Mouse (Mus musculus): ENCODE results near the gene Hpse2. TPM values are rescaled to one million over a fixed set of nuclear protein-coding genes. Genes with fewer than 3 reads are reported as not detected.

Gene Hpse2
- polyA plus RNA-seq, 1 experiment from 2014 or later, result 1.1 TPM

DNA sequence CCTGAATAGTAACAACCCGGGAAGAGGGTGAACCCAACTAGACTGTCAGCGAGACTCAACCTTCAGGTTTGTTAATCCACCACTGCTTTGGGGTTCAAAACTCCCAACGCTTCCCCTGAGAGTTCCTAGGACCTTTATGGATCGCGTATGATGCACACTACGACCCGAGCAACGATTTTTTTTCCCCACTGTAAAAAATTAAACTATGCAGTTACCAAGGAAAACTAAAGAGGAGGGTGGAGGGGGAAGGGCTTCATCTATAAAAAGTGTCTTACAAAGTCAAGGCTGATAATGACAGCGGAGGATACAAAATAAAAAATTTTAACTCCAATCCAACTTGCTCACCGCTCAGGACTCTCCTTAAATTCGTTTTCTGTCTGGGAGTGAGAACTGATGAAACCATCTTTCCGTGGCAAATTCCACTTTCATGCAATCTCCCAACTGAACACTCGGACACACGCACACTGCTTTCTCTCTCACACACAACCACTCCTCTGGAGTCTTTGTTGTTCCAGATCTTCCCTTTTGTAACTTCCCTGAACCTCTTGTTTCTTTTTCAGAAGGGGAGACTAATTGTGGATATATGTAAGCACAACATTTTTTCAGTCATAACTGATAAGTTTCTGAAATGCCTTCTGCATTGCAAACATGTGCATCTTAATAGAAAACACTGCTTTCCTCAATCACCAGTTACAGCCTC lies 934 bp downstream of the Hpse2 start:
- Histone ChIP-seq H3K36me3 (ENCODE audit: control insufficient read depth, insufficient read depth, low read length) (no peaks in the 10 kb centered on the region), H3K4me1 (ENCODE audit: control insufficient read depth in 2 of 2, insufficient read depth in 2 of 2, low read length in 2 of 2) (peaks cover 9 to 23% of the 10 kb centered on the region in 2 experiments; a peak in 3 of 4 replicates), H3K9ac (ENCODE audit: low read length) (no peak overlapping the region), H3K4me2 (ENCODE audit: low read length) (peak overlapping the region; percentile 68), H3K4me3 (ENCODE audit: control insufficient read depth in 1 of 2, insufficient read depth in 1 of 2, low read depth in 1 of 2, low read length in 2 of 2) (peak overlapping the region; percentile 22 to 39; a peak in 3 of 4 replicates), H3K27me3 (ENCODE audit: control insufficient read depth, insufficient read depth, low read length) (peaks cover 72% of the 10 kb centered on the region), H3K9me3 (ENCODE audit: control insufficient read depth, low read length) (no peaks in the 10 kb centered on the region), H3K27ac (replicated peaks in 1 of 2; ENCODE audit: control insufficient read depth in 1 of 2, insufficient read depth in 1 of 2, low read depth in 2 of 2, low read length in 2 of 2) (no peak overlapping the region)
- ATAC-seq (ENCODE audit: insufficient number of reproducible peaks, insufficient read depth, low FRiP score, low read depth), result no peak
- WGBS, result 3% methylated on average over 14 of the region's 14 CpGs

DNA sequence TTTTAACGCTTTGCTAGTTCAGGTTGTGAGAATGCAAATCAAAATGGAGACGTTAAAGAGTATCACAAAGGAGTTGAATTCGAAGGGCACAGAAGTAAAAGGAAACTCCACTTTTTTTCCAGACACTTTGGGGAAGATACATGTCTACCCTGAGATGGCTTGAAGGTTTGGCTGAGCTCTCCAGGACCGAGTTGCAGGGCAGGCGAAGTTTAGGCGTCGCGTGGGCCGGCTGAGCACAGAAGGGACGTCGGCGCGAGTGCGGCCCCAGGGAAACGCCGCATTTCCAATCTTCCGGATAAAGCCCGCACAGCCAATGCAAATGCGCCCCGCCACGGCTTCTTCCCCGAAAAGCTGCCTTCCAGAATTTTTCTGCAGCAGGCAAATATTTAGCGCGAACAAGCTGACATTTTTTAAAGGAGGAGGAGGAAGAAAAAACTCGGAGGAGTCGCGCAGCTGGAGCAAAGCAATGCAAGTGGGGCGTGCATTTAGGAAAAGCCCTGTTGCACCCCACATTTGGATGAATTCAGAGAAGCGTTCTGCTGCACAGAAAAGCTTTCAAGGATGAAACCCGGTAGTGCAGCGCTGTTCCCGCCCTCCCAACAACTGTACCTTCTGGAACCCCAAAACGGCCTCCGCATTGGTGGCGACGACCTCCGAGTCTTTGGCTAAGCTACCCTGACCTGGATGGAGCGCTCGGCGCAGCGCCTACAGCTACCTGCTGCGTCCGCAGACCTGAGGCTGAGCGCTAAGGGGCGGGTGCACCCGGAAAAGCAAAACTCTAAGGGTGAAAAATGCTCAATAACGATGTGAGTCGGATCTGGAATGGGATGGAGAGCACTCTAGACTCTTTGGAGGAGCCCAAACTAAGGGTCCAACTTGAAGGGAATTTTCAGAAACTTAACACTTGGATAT lies 1.9 kb downstream of the Hpse2 start:
- Histone ChIP-seq H3K9me3 (ENCODE audit: control insufficient read depth, low read length) (no peaks in the 10 kb centered on the region), H3K27me3 (ENCODE audit: control insufficient read depth, insufficient read depth, low read length) (peaks cover 74% of the 10 kb centered on the region), H3K36me3 (ENCODE audit: control insufficient read depth, insufficient read depth, low read length) (no peaks in the 10 kb centered on the region), H3K27ac (replicated peaks in 1 of 2; ENCODE audit: control insufficient read depth in 1 of 2, insufficient read depth in 1 of 2, low read depth in 2 of 2, low read length in 2 of 2) (no peak overlapping the region), H3K9ac (ENCODE audit: low read length) (peak overlapping the region; percentile 25; the same call in 1 of the 2 replicates), H3K4me1 (ENCODE audit: control insufficient read depth in 2 of 2, insufficient read depth in 2 of 2, low read length in 2 of 2) (peaks cover 9 to 23% of the 10 kb centered on the region in 2 experiments; a peak in 3 of 4 replicates), H3K4me3 (ENCODE audit: control insufficient read depth in 1 of 2, insufficient read depth in 1 of 2, low read depth in 1 of 2, low read length in 2 of 2) (peak overlapping the region; percentile 22 to 39), H3K4me2 (ENCODE audit: low read length) (peak overlapping the region; percentile 68)
- ATAC-seq (ENCODE audit: insufficient number of reproducible peaks, insufficient read depth, low FRiP score, low read depth), result no peak
- under 1% methylated on average over 48 of the region's 48 CpGs for WGBS

GRCm38 (mm10) chr19:43385451-43385850 lies 2.7 kb downstream of the Hpse2 start:
- Histone ChIP-seq H3K9ac (ENCODE audit: low read length) (no peak overlapping the region), H3K36me3 (ENCODE audit: control insufficient read depth, insufficient read depth, low read length) (no peaks in the 10 kb centered on the region)
- WGBS, result 2% methylated on average over 13 of the region's 13 CpGs

DNA sequence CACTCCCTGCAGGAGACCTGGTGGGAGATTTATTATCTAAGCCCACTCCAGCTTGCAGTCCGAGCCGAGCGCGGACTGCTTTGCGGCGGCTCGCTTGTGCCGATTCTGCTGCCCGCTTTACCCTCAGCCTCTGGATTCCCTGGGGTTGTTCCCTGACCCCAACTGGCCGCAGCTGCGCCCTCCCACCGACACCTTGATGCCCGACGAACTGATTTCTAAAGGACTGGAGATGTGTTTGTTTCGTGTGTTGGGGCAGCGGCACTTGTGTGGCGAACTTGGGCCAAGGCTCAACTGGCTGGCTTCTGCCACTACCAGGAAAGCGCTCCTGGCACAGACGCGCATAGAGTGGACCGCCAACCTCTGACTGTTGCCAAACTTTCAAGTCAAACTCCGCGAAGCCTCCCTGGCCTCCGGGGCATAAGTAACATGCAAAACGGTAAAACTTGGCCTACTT lies 3.1 kb downstream of the Hpse2 start:
- Histone ChIP-seq H3K4me1 (ENCODE audit: control insufficient read depth in 2 of 2, insufficient read depth in 2 of 2, low read length in 2 of 2) (peaks cover 9 to 23% of the 10 kb centered on the region in 2 experiments; a peak in 3 of 4 replicates), H3K27me3 (ENCODE audit: control insufficient read depth, insufficient read depth, low read length) (peaks cover 70% of the 10 kb centered on the region), H3K9ac (ENCODE audit: low read length) (peak overlapping the region; percentile 17; the same call in 1 of the 2 replicates)

More at GRCm38 (mm10) chr19:43385451-43385850, 2.7 kb downstream of the Hpse2 start:
- Histone ChIP-seq H3K4me2 (ENCODE audit: low read length) (peak overlapping the region; percentile 68), H3K9me3 (ENCODE audit: control insufficient read depth, low read length) (no peaks in the 10 kb centered on the region), H3K27me3 (ENCODE audit: control insufficient read depth, insufficient read depth, low read length) (peaks cover 74% of the 10 kb centered on the region), H3K4me1 (ENCODE audit: control insufficient read depth in 2 of 2, insufficient read depth in 2 of 2, low read length in 2 of 2) (peaks cover 9 to 23% of the 10 kb centered on the region in 2 experiments; a peak in 3 of 4 replicates), H3K4me3 (ENCODE audit: control insufficient read depth in 1 of 2, insufficient read depth in 1 of 2, low read depth in 1 of 2, low read length in 2 of 2) (peak overlapping the region; percentile 35 to 39), H3K27ac (replicated peaks in 1 of 2; ENCODE audit: control insufficient read depth in 1 of 2, insufficient read depth in 1 of 2, low read depth in 2 of 2, low read length in 2 of 2) (no peak overlapping the region)
- ATAC-seq (ENCODE audit: insufficient number of reproducible peaks, insufficient read depth, low FRiP score, low read depth), result no peak

DNA sequence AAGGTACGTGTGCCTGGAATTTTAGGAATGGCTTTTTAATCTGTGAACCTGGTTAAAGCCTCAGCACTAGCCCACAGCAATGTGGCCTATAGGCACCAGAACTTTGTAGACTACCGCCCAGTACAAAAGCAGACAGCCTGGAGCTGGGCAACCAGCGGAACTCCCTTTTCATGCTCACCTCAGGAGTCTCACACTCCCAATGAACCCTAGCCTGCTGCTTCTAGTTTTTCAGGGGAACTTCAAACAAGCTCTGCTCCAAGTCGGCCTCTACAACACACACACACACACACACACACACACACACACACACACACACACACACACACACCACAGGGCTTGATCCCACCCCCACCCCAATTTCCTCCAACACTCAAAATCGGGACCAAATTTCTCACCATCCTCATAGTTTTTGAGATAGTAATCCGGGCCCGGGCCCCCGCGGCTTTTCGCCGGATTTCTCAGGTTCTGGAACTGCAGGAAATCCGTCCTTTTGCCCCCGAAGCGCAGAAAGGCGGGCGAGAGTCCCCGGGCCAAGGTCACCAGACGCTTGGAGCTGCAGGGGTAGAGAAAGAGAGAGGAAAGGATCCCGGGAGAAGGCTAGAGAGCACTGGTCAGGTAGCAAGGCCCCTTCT lies 3.7 kb downstream of the Hpse2 start:
- H3K9me3 ChIP-seq (ENCODE audit: control insufficient read depth, low read length), result no peaks in the 10 kb centered on the region
- no peak for ATAC-seq (ENCODE audit: insufficient number of reproducible peaks, insufficient read depth, low FRiP score, low read depth)
- H3K36me3 ChIP-seq (ENCODE audit: control insufficient read depth, insufficient read depth, low read length), result no peaks in the 10 kb centered on the region
- H3K4me2 ChIP-seq (ENCODE audit: low read length), result peak overlapping the region; percentile 68
- peak overlapping the region; percentile 17; the same call in 1 of the 2 replicates for H3K9ac ChIP-seq (ENCODE audit: low read length)
- no peak overlapping the region for H3K27ac ChIP-seq (replicated peaks in 1 of 2; ENCODE audit: control insufficient read depth in 1 of 2, insufficient read depth in 1 of 2, low read depth in 2 of 2, low read length in 2 of 2)
- 6% methylated on average over 19 of the region's 19 CpGs for WGBS
- H3K4me3 ChIP-seq (ENCODE audit: control insufficient read depth in 1 of 2, insufficient read depth in 1 of 2, low read depth in 1 of 2, low read length in 2 of 2), result peak overlapping the region; percentile 35 to 39
- H3K4me1 ChIP-seq (ENCODE audit: control insufficient read depth in 2 of 2, insufficient read depth in 2 of 2, low read length in 2 of 2), result peaks cover 9 to 23% of the 10 kb centered on the region in 2 experiments; a peak in 3 of 4 replicates
- H3K27me3 ChIP-seq (ENCODE audit: control insufficient read depth, insufficient read depth, low read length), result peaks cover 65% of the 10 kb centered on the region

More for the DNA sequence above, 3.1 kb downstream of the Hpse2 start:
- H3K27ac ChIP-seq (replicated peaks in 1 of 2; ENCODE audit: control insufficient read depth in 1 of 2, insufficient read depth in 1 of 2, low read depth in 2 of 2, low read length in 2 of 2), result no peak overlapping the region
- H3K4me2 ChIP-seq (ENCODE audit: low read length), result peak overlapping the region; percentile 68
- H3K36me3 ChIP-seq (ENCODE audit: control insufficient read depth, insufficient read depth, low read length), result no peaks in the 10 kb centered on the region
- peak overlapping the region; percentile 35 to 39 for H3K4me3 ChIP-seq (ENCODE audit: control insufficient read depth in 1 of 2, insufficient read depth in 1 of 2, low read depth in 1 of 2, low read length in 2 of 2)
- ATAC-seq (ENCODE audit: insufficient number of reproducible peaks, insufficient read depth, low FRiP score, low read depth), result no peak
- 1% methylated on average over 25 of the region's 25 CpGs for WGBS
- H3K9me3 ChIP-seq (ENCODE audit: control insufficient read depth, low read length), result no peaks in the 10 kb centered on the region

- Histone ChIP-seq H3K4me1 (ENCODE audit: control insufficient read depth in 2 of 2, insufficient read depth in 2 of 2, low read length in 2 of 2) (no peaks in the 10 kb centered on the region), H3K36me3 (ENCODE audit: control insufficient read depth, insufficient read depth, low read length) (no peaks in the 10 kb centered on the region), H3K27me3 (ENCODE audit: control insufficient read depth, insufficient read depth, low read length) (no peaks in the 10 kb centered on the region), H3K27ac (replicated peaks in 1 of 2; ENCODE audit: control insufficient read depth in 1 of 2, insufficient read depth in 1 of 2, low read depth in 2 of 2, low read length in 2 of 2) (no peak overlapping the region), H3K9me3 (ENCODE audit: control insufficient read depth, low read length) (no peaks in the 10 kb centered on the region), H3K9ac (ENCODE audit: low read length) (no peak overlapping the region), H3K4me2 (ENCODE audit: low read length) (no peak overlapping the region), H3K4me3 (ENCODE audit: control insufficient read depth in 1 of 2, insufficient read depth in 1 of 2, low read depth in 1 of 2, low read length in 2 of 2) (no peak overlapping the region)
- no peak for ATAC-seq (ENCODE audit: insufficient number of reproducible peaks, insufficient read depth, low FRiP score, low read depth)
- WGBS, result 80% methylated on average over 3 of the region's 3 CpGs
These were observed 29.3 kb downstream of the Hpse2 start for GRCm38 (mm10) chr19:43358830-43359229.

GRCm38 (mm10) chr19:43311125-43311524 lies 77.0 kb downstream of the Hpse2 start:
- Histone ChIP-seq H3K4me1 (ENCODE audit: control insufficient read depth in 2 of 2, insufficient read depth in 2 of 2, low read length in 2 of 2) (no peaks in the 10 kb centered on the region), H3K4me2 (ENCODE audit: low read length) (no peak overlapping the region), H3K9ac (ENCODE audit: low read length) (no peak overlapping the region), H3K36me3 (ENCODE audit: control insufficient read depth, insufficient read depth, low read length) (no peaks in the 10 kb centered on the region), H3K27me3 (ENCODE audit: control insufficient read depth, insufficient read depth, low read length) (no peaks in the 10 kb centered on the region), H3K4me3 (ENCODE audit: control insufficient read depth in 1 of 2, insufficient read depth in 1 of 2, low read depth in 1 of 2, low read length in 2 of 2) (no peak overlapping the region), H3K27ac (replicated peaks in 1 of 2; ENCODE audit: control insufficient read depth in 1 of 2, insufficient read depth in 1 of 2, low read depth in 2 of 2, low read length in 2 of 2) (no peak overlapping the region), H3K9me3 (ENCODE audit: control insufficient read depth, low read length) (0 out of 2 replicates have a peak, but pooled peaks cover 5% of the 10 kb centered on the region)
- no peak for ATAC-seq (ENCODE audit: insufficient number of reproducible peaks, insufficient read depth, low FRiP score, low read depth)
